In the genomic region with DNA sequence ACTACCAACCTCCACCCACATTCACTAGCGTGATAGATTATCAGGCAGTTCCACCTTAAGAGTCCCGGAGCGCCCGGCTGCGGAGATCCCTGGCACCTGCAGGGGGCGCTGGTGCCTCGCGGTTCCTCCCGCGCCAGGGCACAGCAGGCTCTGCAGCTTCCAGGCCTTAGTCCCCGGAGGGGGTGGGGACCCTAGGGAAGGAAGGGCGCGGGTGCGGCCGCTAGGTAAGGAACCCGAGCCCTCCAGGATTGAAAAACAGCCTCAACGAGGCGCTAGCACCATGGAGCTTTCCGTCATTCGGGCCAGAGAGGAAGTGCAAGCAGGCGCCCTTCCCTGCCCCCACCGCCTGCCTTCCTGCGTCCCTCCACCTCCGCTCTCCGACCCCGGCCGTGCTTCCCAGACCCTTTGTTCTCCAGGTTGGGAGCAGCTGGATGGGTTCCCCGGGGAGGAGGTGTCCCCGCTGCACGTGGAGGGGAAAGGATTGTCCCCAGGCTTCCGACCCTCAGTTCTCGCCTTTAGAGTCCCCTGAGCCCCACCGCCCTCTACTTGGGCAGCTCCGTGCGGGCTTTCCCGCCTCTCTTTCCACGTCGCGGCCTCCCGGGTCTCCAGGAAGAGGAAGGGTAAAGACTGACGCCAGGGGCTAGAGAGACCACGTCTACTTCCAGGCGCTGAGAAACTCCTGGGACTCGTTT, we compare ENCODE assay signal across 7 mouse cellular contexts. TPM values are rescaled to one million over a fixed set of nuclear protein-coding genes. Genes with fewer than 3 reads are reported as not detected.
DNase-seq lines count a peak whose midpoint lies in the region; ATAC-seq lines count a peak whose summit lies in the region.

No protein-coding gene starts in this region.

- no peaks in the 10 kb centered on the region; the same call in 1 of the 2 replicates for H3K27me3 ChIP-seq in limb, embryonic 10.5 days (ENCODE audit: low read depth, poor library complexity, severe bottlenecking)
- no peaks in the 10 kb centered on the region for H3K27me3 ChIP-seq in midbrain, embryonic 13.5 days

- no peaks in the 10 kb centered on the region for H3K9me3 ChIP-seq in limb, embryonic 10.5 days (replicated peaks)
- no peaks in the 10 kb centered on the region for H3K9me3 ChIP-seq in midbrain, embryonic 13.5 days

- H3K9ac ChIP-seq in midbrain, embryonic 13.5 days (replicated peaks) = peak overlapping the region; percentile 85

- 1% methylated on average over 44 of the region's 44 CpGs for WGBS in limb, embryonic 10.5 days
- under 1% methylated on average over 44 of the region's 44 CpGs for WGBS in midbrain, embryonic 13.5 days

- DNase-seq in adrenal gland, adult 8-10 months = peak; percentile 90
- DNase-seq in embryo, embryonic 9.5 days (ENCODE audit: extremely low spot score) = peak; percentile 96
- DNase-seq in kidney, adult 11 months = peak; percentile 96
- peak; percentile 97 for DNase-seq in limb, embryonic 10.5 days (ENCODE audit: low spot score)
- DNase-seq in spleen, adult 12 weeks (ENCODE audit: low spot score) = peak; percentile 82

- H3K4me1 ChIP-seq in limb, embryonic 10.5 days = peaks cover 65% of the 10 kb centered on the region
- H3K4me1 ChIP-seq in midbrain, embryonic 13.5 days (replicated peaks) = peaks cover 53% of the 10 kb centered on the region

- H3K4me3 ChIP-seq in limb, embryonic 10.5 days = peak overlapping the region; percentile 78
- H3K4me3 ChIP-seq in midbrain, embryonic 13.5 days (replicated peaks) = peak overlapping the region; percentile 70

- H3K4me2 ChIP-seq in midbrain, embryonic 13.5 days (replicated peaks) = peak overlapping the region; percentile 76

- peak; percentile 83 for ATAC-seq in granulocyte monocyte progenitor cell, adult 5-6 weeks (replicated peaks; ENCODE audit: poor library complexity, severe bottlenecking)
- peak; percentile 86 for ATAC-seq in midbrain, embryonic 13.5 days

- no peaks in the 10 kb centered on the region for H3K36me3 ChIP-seq in limb, embryonic 10.5 days
- H3K36me3 ChIP-seq in midbrain, embryonic 13.5 days = no peaks in the 10 kb centered on the region

- H3K27ac ChIP-seq in limb, embryonic 10.5 days = peak overlapping the region; percentile 98
- H3K27ac ChIP-seq in midbrain, embryonic 13.5 days = peak overlapping the region; percentile 99

RNA-seq across cellular contexts. Expression of a gene that starts 9.9 kb away (rescaled TPM):
- 1 to 10 TPM; 1.1 to 2.4 (median 1.4) TPM for total RNA-seq in adrenal gland, adult 8-10 months (2022)
- not detected in 2 replicates for total RNA-seq in granulocyte monocyte progenitor cell, adult 5-6 weeks (2014; fragmentation: Nextera tagmentation)
- total RNA-seq in granulocyte monocyte progenitor cell, adult 5-6 weeks (2017) = 0.26 TPM in 1 of 2 replicates, not detected in the other
- 11.5 and 11.6 TPM in 2 replicates for polyA plus RNA-seq in limb, embryonic 10.5 days (2016; fragmentation: Nextera tagmentation; extraction: Ambion mirVana)
- 14.7 and 17.1 TPM in 2 replicates for polyA plus RNA-seq in midbrain, embryonic 13.5 days (2015; fragmentation: Nextera tagmentation; extraction: Ambion mirVana)

RNA-seq across cellular contexts. Expression of a gene that starts 21.3 kb away (rescaled TPM):
- total RNA-seq in adrenal gland, adult 8-10 months (2022) = 1 to 10 TPM; 2.0 to 5.2 (median 3.5) TPM
- total RNA-seq in granulocyte monocyte progenitor cell, adult 5-6 weeks (2014; fragmentation: Nextera tagmentation) = not detected in 2 replicates
- total RNA-seq in granulocyte monocyte progenitor cell, adult 5-6 weeks (2017) = not detected in 2 replicates
- polyA plus RNA-seq in limb, embryonic 10.5 days (2016; fragmentation: Nextera tagmentation; extraction: Ambion mirVana) = 7.0 and 11.5 TPM in 2 replicates
- polyA plus RNA-seq in midbrain, embryonic 13.5 days (2015; fragmentation: Nextera tagmentation; extraction: Ambion mirVana) = 17.8 and 18.3 TPM in 2 replicates

RNA-seq across cellular contexts. Expression of a gene that starts 27.4 kb away (rescaled TPM):
- total RNA-seq in adrenal gland, adult 8-10 months (2022) = 10 to 100 TPM; 38.8 to 84.1 (median 45.1) TPM
- 76.1 and 128 TPM in 2 replicates for total RNA-seq in granulocyte monocyte progenitor cell, adult 5-6 weeks (2014; fragmentation: Nextera tagmentation)
- 51.8 and 65.0 TPM in 2 replicates for total RNA-seq in granulocyte monocyte progenitor cell, adult 5-6 weeks (2017)
- 56.9 and 65.3 TPM in 2 replicates for polyA plus RNA-seq in limb, embryonic 10.5 days (2016; fragmentation: Nextera tagmentation; extraction: Ambion mirVana)
- 69.6 and 75.2 TPM in 2 replicates for polyA plus RNA-seq in midbrain, embryonic 13.5 days (2015; fragmentation: Nextera tagmentation; extraction: Ambion mirVana)

RNA-seq across cellular contexts. Expression of a gene that starts 30.8 kb away (rescaled TPM):
- not detected for total RNA-seq in adrenal gland, adult 8-10 months (2022)
- total RNA-seq in granulocyte monocyte progenitor cell, adult 5-6 weeks (2014; fragmentation: Nextera tagmentation) = not detected in 2 replicates
- not detected in 2 replicates for total RNA-seq in granulocyte monocyte progenitor cell, adult 5-6 weeks (2017)
- not detected in 2 replicates for polyA plus RNA-seq in limb, embryonic 10.5 days (2016; fragmentation: Nextera tagmentation; extraction: Ambion mirVana)
- not detected in 2 replicates for polyA plus RNA-seq in midbrain, embryonic 13.5 days (2015; fragmentation: Nextera tagmentation; extraction: Ambion mirVana)

Comparison
In these comparisons a context has a peak if more than half of its experiments do, and no peak if none do; other contexts are left out.
1. Peak in every context shown above with its lines: DNase-seq, ATAC-seq, H3K4me3 ChIP-seq and H3K27ac ChIP-seq.